Mouse (Mus musculus) layer of hippocampus, adult 9-11 months (tissue): Measurements from ENCODE around the gene Hba-a2.
A peak's percentile ranks its signal among the peaks of the same experiment; 100 is the strongest.
"Not testable (repeated sequence)": the region's sequence is repeated elsewhere in the genome, so short reads cannot be mapped to it uniquely, and the experiment has no call there.

Source experiments
- DNase-seq: peaks from one replicate; pipeline ENCODE4 v3.0.0; 2022

The Hba-a2 gene

DNA sequence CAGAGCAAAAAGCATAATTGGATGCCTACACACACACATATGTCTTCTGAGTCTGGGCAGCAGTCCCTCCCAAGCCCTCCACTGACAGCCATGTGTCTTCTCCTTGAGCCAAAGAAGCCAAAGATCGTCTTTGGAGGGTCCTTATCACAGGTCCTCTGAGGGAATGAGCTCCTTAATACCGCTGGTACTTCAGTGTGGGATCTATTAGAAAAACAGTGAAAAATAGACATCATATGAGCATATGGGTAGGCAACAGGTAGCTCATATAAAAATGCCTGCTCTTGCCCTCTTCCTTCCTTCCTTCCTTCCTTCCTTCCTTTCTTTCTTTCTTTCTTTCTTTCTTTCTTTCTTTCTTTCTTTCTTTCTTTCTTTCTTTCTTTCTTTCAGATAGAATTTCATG, 11.7 kb upstream of the Hba-a2 start:
- not testable (repeated sequence) for DNase-seq

DNA sequence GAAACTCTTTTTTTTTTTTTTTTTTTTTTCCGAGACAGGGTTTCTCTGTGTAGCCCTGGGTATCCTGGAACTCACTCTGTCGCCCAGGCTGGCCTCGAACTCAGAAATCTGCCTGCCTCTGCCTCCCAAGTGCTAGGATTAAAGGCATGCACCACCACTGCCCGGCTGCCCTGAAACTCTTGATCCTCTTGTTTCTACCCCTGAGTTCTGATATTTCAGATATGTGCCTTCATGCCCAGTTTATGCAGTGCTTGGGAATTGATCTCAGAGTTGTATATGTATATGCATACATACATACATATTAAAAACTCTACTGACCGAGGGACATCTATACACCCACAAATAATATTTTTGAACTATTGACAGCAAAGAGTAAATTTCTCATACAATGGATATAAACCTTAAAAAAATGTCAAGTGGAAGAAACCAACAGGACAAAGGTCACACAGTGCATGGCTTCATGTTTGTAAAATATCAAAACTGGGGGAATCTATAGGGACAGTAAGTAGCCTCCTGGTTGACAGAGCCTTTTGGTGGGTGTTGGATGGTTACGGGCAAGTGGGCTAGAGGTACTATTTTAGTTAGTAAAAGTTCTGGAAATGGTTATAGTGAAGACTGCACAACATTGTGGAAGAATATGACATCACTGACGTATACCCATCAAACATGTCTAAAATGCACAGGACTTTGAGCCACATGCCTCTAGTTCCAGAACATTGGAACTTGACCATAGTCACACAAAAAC, 11.1 kb upstream of the Hba-a2 start:
- DNase-seq: no peak

DNA sequence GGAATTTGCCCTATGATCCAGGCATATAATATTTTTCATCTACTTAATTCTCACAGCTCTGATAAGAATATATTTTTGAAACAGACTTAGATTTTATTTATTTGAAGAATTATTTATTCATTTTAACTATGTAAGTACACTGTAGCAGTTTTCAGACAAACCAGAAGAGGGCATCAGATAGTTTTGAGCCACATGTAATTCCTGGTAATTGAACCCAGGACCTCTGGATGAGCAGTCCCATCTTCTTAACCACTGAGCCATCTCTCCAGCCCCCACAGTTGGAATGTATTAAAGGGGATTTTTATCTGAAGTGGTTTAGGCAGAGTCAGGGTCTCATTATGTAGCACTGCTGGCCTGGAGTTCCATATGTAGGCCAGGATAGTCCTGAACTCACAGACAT, 10.4 kb upstream of the Hba-a2 start:
- not testable (repeated sequence) for DNase-seq

- DNase-seq: peak; percentile 65
Measured at GRCm38 (mm10) chr11:32286695-32287492, 9.4 kb upstream of the Hba-a2 start, which contains the start of gene Hbq1b. TSS of gene Hbq1b (plus strand) at chr11:32286965.

- no peak for DNase-seq
Measured at GRCm38 (mm10) chr11:32287493-32287825, 8.8 kb upstream of the Hba-a2 start.

- DNase-seq: not testable (repeated sequence)
Measured at GRCm38 (mm10) chr11:32292819-32293218, 3.5 kb upstream of the Hba-a2 start.

DNA sequence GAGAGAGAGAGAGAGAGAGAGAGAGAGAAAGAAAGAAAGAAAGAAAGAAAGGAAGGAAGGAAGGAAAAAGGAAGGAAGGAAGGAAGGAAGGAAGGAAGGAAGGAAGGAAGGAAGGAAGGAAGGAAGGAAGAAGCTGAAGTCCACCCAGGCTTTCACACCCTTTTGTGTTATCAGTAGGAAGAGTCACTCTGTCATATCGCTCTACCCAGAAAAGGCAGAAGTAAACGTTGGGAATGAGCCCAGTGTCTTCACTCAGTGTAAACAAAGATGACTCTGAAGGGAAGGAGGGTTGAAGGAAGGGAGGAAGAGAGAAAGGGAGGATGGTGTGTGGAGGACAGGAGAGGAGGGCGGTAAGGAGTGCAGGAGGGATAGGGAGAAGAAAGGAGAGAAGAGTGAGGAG, 2.8 kb upstream of the Hba-a2 start:
- not testable (repeated sequence) for DNase-seq

GRCm38 (mm10) chr11:32297417-32297816, 1.1 kb downstream of the Hba-a2 start:
- DNase-seq: not testable (repeated sequence)

DNA sequence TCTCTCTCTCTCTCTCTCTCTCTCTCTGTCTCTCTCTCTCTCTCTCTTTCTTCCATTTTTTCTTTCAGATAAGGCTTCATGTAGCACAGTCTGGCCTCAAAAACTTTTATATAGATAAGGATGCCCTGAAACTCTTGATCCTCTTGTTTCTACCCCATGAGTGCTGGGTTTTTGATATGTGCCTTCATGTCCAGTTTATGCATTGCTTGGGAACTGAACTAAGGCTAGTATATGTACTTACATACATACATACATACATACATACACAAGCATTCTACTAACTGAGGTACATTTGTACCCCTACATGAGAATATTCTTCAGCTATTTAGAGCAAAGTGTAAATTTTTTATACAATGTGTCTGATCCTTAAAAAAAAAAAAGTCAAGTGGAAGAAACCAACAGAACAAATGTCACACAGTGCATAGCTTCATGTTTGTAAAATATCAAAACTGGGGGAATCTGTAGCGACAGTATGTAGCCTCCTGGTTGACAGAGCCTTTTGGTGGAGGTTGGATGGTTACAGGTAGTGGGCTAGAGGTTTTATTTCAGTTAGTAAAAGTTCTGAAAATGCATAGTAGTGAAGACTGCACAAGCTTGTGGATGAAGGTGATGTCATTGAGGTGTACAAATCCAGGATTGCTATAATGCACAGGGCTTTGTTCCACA, 1.7 kb downstream of the Hba-a2 start:
- no peak for DNase-seq

DNA sequence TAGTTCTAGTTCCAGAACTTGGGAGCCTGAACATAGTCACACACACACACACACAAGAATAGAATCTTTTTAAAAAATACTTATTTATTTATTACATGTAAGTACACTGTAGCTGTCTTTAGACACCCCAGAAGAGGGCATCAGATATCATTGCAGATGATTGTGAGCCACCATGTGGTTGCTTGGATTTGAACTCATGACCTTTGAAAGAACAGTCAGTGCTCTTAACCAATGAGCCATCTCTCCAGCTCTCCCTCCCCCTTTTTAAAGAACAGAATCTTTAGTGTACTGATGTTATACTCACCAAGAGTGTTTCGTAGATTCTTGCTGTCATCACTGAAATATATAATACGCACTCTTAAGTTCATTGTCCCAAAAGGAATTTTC, 2.2 kb downstream of the Hba-a2 start:
- no peak for DNase-seq

GRCm38 (mm10) chr11:32299865-32300264, 3.6 kb downstream of the Hba-a2 start, which contains the start of gene Hbq1a:
TSS of gene Hbq1a (plus strand) at chr11:32300069.
- peak; percentile 57 for DNase-seq

GRCm38 (mm10) chr11:32300279-32301267, 4.3 kb downstream of the Hba-a2 start:
- DNase-seq: no peak

GRCm38 (mm10) chr11:32301506-32301905, 5.2 kb downstream of the Hba-a2 start:
- no peak for DNase-seq

GRCm38 (mm10) chr11:32302824-32303419, 6.6 kb downstream of the Hba-a2 start:
- DNase-seq: peak; percentile 64

DNA sequence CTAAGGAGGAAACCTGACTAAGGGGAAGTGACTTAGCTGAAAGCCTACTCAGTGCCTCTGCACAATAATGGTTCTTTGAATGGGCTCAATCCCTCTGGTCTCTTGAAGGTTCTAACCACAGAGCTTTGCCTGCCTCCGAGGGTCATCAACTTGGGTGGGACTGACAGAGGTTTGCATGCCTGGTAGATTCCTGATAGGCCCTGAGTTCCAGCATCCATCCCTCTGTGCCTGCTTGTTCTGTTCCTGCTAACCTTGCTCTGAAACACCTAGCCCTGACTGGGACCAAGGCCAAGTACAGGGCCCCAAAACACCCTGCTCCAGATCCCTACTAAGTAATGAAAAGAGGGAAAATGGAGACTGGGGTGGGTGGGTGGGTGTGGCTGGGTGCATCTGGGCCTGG, 7.2 kb downstream of the Hba-a2 start:
- no peak for DNase-seq

DNA sequence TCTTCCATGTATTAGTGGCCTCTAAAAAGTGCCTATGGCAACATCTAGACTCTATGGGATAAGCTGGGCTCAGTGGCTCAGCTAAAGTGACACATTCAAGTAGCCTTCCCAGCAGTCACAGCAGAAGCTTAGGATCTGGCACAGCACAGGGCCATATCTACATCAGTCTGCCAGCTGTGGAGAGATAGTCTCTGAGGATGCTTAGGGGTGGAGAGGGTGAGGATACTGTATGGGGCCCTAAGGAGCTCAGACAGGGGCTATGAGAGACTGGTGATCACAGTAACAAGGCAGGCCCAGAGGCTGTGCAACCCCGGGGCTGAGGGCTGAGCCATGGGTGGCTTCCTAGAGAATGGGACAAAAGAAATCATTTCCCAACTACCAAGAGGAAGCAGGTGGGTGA, 10.7 kb downstream of the Hba-a2 start:
- DNase-seq: no peak

GRCm38 (mm10) chr11:32309446-32309845, 13.2 kb downstream of the Hba-a2 start:
- DNase-seq: no peak

GRCm38 (mm10) chr11:32309928-32310327, 13.6 kb downstream of the Hba-a2 start:
- DNase-seq: no peak

DNA sequence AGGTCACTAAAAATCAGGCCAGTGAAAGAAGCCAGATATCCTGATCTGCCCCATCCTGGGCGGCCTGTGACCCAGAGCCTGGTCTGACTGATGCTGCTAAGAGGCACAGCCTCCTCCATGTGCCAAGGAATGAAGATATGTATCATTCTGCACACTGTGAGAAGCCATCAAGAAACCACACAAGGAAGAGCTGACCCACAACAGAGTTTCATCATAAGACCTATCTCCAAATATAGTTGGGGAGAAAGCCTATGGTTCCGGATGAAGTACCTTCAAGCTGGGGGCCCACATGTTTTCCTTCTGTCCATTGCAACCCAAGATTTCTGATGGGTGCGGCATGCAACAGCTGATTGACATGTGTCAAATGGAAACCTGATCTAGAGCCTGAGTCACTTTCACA, 19.7 kb downstream of the Hba-a2 start:
- DNase-seq: no peak

- no peak for DNase-seq
Measured at GRCm38 (mm10) chr11:32320507-32321195, 24.4 kb downstream of the Hba-a2 start.

- peak; percentile 75 for DNase-seq
Measured at GRCm38 (mm10) chr11:32321196-32321565, 24.9 kb downstream of the Hba-a2 start.
